Mouse (Mus musculus) adrenal gland, postnatal 36 days (tissue): ENCODE measurements around the gene Csnk2b. TPM values are rescaled to one million over a fixed set of nuclear protein-coding genes. Genes with fewer than 3 reads are reported as not detected.

ENCODE experiments used
- DNase-seq, 2 experiments: peaks; one replicate each; pipeline ENCODE4 v3.0.0; 2021; ENCODE audit warnings: mixed read lengths in 1 of 2
- total RNA-seq, 2 experiments: library from RNA; stranded (reverse); gene quantifications; 2 replicates each; pipeline ENCODE4 v1.2.3; 2021

Gene Csnk2b
- total RNA-seq, 2 experiments from 2014 or later: 207 to 209 TPM

GRCm38 (mm10) chr17:35088825-35089644 is 32.8 kb downstream of the Csnk2b start, which contains the start of gene Abhd16a:
Gene Abhd16a (plus strand): TSS chr17:35089263.
- DNase-seq: peak; percentile 95 to 96

DNA sequence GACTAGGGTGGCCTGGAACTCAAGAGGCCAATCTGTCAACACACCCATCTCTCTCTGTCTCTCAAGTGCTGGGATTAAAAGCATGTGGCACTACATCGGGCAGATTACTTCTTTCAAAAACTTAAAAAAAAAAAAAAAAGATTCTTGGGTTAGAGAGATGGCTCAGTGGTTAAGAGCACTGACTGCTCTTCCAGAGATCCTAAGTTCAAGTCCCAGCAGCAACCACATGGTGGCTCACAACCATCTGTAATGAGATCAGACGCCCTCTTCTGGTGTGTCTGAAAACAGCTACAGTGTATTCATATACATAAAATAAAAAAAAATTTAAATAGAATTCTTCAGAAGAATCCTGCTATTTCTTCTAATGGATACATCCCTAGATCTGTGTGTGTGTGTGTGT is 33.7 kb downstream of the Csnk2b start:
- DNase-seq: no peak

GRCm38 (mm10) chr17:35085208-35085865 is 36.5 kb downstream of the Csnk2b start, which contains the start of gene Ly6g6f:
Gene Ly6g6f (minus strand): TSS chr17:35085610.
- no peak for DNase-seq

GRCm38 (mm10) chr17:35083929-35084497 is 37.8 kb downstream of the Csnk2b start:
- DNase-seq: no peak

- no peak for DNase-seq
Measured at GRCm38 (mm10) chr17:35082841-35083576, 38.8 kb downstream of the Csnk2b start.

GRCm38 (mm10) chr17:35080710-35081109 is 41.1 kb downstream of the Csnk2b start:
- DNase-seq: no peak

GRCm38 (mm10) chr17:35080248-35080647 is 41.6 kb downstream of the Csnk2b start:
- DNase-seq: no peak

GRCm38 (mm10) chr17:35079778-35080177 is 42.1 kb downstream of the Csnk2b start:
- no peak for DNase-seq

DNA sequence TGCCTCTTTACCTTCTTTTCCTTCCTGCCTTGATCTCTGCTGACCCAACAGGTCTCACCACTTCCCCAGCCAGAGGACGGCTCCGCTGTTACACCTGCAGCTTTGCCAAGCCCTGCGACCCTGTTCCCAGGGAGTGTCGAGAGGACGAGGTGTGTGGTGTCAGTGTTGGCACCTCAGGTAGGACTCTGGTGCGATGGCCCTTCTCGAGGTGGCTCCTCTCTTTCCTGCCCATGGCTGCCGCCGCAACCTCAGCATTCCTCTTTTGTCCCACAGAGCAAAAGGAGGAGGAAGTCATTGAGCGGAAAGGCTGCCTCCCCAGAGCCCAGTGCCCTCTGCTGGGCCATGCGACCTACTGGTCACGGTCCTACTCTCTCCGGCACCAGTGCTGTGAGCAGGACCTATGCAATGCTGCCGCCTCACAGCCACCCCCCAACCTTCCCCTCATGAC is 44.0 kb downstream of the Csnk2b start, which contains the start of gene Ly6g6d:
Gene Ly6g6d, minus strand, starts transcription at position 280 of the 448 bp plus-strand sequence.
- DNase-seq: peak; percentile 36 to 55

DNA sequence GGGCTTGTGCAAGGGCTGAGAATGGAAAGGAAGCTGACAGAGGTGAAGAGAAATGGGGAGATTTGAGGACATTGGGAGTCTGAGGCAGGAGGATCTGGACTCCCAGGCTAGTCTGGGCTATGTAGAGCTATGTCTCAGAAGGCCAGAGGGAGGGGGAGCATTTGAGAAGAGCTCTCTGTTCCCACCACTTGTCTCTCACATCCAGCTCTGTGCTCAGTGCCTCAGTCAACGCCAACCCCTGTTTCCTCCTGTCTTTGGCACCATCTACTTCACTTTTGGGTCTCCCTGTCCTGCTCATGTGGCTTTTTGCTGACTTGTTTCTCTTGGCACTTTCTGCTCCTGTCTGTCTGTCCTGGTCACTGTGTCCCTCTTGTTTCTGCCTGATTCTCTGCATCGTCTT is 44.6 kb downstream of the Csnk2b start:
- no peak for DNase-seq

DNA sequence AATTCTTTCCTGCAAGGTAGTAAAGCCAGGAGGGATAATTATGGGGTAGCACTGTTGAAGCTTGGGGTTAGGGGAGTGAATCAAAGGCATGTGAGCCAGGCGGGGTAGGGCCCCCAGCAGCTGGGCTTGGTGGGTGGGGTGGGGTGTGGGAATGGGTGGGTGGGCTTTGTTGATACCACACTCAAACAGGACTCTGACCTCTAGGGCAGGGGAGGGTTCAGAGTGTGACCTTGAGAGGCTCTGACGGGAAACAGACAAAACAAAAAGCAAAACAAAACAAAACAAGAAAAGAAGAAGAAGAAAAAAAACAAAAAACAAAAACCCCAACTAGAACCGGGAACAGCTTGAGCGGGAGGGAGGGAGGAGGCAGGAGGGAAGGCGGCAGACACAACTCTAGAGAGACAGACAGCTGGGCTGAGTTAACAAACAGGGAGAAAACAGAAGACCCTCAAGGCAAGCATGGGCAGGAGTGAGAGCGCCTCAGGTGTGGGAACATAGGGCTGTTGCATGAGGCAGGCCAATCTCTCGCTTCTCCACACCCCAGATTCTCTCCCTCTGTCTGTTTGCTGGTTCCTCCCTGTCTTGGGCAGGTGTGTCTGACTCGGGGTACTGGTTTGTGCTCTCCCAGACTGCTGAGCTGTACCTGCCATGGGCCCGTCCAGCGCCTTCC is 45.2 kb downstream of the Csnk2b start, which contains the start of gene Ly6g6e:
Gene Ly6g6e, plus strand, starts transcription at position 396 of the 670 bp plus-strand sequence.
- DNase-seq: no peak

DNA sequence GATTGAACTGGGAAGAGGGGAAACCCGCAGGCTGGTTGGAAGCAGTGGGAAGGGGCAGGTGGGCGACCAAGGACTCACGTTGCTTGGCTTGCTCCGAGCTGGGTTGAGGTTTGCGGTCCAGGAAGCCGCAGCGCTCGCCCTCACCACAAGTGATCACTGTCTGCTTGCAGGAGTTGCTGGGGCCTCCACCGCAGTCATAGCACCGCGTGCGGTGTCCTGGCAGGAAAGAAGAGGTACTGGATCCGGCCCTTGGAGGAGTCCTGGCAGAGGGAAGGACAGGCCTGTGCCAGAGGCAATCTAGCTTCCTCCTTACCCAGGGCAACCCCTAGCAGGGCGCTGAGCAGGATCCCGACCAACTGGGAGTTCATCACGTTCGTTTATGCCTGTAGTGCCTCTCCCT is 47.8 kb downstream of the Csnk2b start:
- no peak for DNase-seq

DNA sequence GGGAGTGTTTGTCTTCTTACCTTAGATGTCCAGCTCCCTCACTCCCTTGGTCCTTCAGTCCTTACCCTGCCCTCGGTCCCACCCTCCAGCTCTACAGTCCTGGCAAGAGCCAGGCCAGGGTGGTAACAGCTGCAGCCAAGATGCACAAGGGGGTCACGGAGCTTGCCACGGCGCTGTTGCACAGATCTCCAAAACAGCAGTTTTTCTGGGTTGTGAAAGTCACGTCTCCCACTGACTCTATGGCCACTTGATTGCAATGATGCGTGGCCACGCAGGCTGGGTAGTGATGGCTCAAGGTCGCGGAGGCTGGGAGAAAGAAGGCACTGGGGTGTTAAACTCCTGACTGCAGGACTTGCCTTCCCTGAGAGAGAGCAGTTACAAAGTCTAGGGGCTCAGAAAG is 50.4 kb downstream of the Csnk2b start:
- DNase-seq: no peak

DNA sequence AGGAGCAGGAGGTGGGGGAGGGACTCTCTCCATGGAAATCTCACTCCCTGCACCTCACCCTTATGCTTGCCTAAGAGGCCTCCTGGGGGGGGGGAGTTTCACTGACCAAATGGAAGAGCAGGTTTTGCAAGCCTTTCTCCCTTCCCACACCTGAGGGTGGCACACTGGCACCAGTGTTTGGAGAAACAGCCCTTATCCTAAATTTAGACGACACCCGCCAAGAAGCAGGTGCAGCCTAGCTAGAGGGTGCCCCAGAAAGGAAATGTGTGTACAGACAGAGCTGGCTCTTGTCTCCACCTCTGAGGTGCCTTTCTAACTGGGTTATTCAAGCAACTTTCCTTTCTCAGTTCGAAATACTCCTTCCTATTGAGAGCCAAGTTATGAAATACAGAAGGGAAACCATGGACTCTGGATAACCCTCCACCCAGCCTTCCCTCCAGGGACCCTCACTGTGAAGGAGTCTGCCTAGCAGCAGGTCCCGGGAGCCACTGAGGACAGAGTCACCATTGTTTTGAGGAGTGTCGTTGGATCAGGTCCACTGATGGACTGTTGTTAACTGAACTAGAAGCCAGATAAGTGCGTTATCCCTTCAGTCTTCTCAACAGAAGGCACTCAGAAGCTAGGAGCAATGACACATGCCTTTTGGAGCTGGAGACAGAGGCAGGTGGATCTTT is 51.2 kb downstream of the Csnk2b start:
- DNase-seq: no peak

DNA sequence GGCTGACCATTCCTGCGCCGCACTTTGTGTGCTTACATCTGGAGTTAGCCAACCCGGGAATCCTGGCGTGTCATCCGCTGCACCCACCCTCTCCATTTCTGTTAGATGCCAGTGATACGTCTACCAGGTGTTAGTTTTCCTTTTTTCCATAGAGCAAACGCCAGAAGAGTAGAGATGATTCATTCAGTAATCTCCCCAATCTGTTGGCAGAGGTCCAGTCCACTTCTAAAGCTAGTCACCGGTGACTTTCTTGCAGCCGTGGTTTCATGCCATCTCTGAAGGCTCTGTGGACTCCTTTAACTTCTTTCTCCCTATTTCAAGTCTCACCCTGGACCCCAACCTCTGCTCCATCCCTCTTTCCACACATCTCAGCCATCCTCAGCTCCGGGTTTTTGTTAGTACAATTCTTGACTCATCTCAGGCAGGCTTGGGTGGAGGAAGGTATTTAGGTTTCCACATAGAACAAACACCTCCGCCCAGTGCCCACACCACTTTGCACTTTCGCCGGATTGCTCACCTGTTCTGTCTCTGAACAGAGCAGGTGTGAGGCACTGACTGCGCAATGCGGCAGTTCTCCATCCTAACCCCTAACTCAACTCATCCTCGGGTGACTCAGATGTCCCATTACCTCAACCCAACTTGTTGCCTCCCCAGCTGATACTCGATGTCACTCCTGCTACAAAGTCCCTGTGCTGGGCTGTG is 53.5 kb downstream of the Csnk2b start:
- DNase-seq: peak in 1 of 2 experiments; percentile 41

Other genes starting within 250 kb of the Csnk2b start
- gene Zbtb12, start 242.6 kb downstream of the Csnk2b start, total RNA-seq: 10 to 100 TPM; 10.4 to 17.4 TPM
- not detected for gene Gm20547, start 240.0 kb downstream of the Csnk2b start, total RNA-seq
- gene C2, start 223.8 kb downstream of the Csnk2b start, total RNA-seq: 100 to 1,000 TPM in 1 of 2 experiments, 10 to 100 TPM in 1; 85.2 to 119 TPM
- gene Ehmt2, start 223.6 kb downstream of the Csnk2b start, total RNA-seq: 100 to 1,000 TPM; 124 to 143 TPM
- 1 to 10 TPM in 1 of 2 experiments, under 1 TPM in 1; 0.83 to 1.7 TPM for gene Slc44a4, start 207.6 kb downstream of the Csnk2b start, total RNA-seq
- 10 to 100 TPM; 25.4 to 27.4 TPM for gene Neu1, start 190.8 kb downstream of the Csnk2b start, total RNA-seq
- gene Hspa1b, start 162.8 kb downstream of the Csnk2b start, total RNA-seq: 100 to 1,000 TPM in 1 of 2 experiments, 10 to 100 TPM in 1; 80.1 to 206 TPM
- not detected for gene Gm20481, start 152.1 kb downstream of the Csnk2b start, total RNA-seq
- 10 to 100 TPM; 36.0 to 86.1 TPM for gene Hspa1a, start 149.9 kb downstream of the Csnk2b start, total RNA-seq
- gene Hspa1l, start 149.3 kb downstream of the Csnk2b start, total RNA-seq: under 1 TPM; 0.20 to 0.36 TPM
- 10 to 100 TPM; 35.2 to 35.5 TPM for gene Lsm2, start 140.2 kb downstream of the Csnk2b start, total RNA-seq
- 10 to 100 TPM; 61.5 to 62.9 TPM for gene Vars, start 121.1 kb downstream of the Csnk2b start, total RNA-seq
- gene Vwa7, start 105.5 kb downstream of the Csnk2b start, total RNA-seq: under 1 TPM; 0.53 to 0.59 TPM
- 1 to 10 TPM in 1 of 2 experiments, under 1 TPM in 1; 0.82 to 1.3 TPM for gene Sapcd1, start 94.0 kb downstream of the Csnk2b start, total RNA-seq
- 1 to 10 TPM in 1 of 2 experiments, under 1 TPM in 1; 0.95 to 1.6 TPM for gene Msh5, start 75.3 kb downstream of the Csnk2b start, total RNA-seq
- 100 to 1,000 TPM in 1 of 2 experiments, 10 to 100 TPM in 1; 83.6 to 109 TPM for gene Clic1, start 72.1 kb downstream of the Csnk2b start, total RNA-seq
- gene Ddah2, start 63.0 kb downstream of the Csnk2b start, total RNA-seq: 10 to 100 TPM; 16.1 to 18.2 TPM
- gene Ly6g6c, start 56.7 kb downstream of the Csnk2b start, total RNA-seq: under 1 TPM in 1 of 2 experiments, not detected in 1; 0.56 TPM
- not detected for gene Mpig6b, start 55.9 kb downstream of the Csnk2b start, total RNA-seq
- under 1 TPM in 1 of 2 experiments, not detected in 1; 0.50 TPM for gene Ly6g6e, start 45.2 kb downstream of the Csnk2b start, total RNA-seq
- under 1 TPM in 1 of 2 experiments, not detected in 1; 0.43 TPM for gene Ly6g6d, start 44.0 kb downstream of the Csnk2b start, total RNA-seq
- not detected for gene Ly6g6f, start 36.4 kb downstream of the Csnk2b start, total RNA-seq
- 10 to 100 TPM; 73.9 to 89.4 TPM for gene Abhd16a, start 32.8 kb downstream of the Csnk2b start, total RNA-seq
- gene Ly6g5c, start 13.8 kb downstream of the Csnk2b start, total RNA-seq: not detected
- gene Ly6g5b, start 6.6 kb downstream of the Csnk2b start, total RNA-seq: under 1 TPM; 0.26 to 0.43 TPM
- gene Gpank1, start 598 bp downstream of the Csnk2b start, total RNA-seq: 10 to 100 TPM; 11.1 to 12.1 TPM
- gene D17H6S53E, start 4.3 kb upstream of the Csnk2b start, total RNA-seq: 10 to 100 TPM; 25.0 to 29.5 TPM
- not detected for gene Apom, start 10.0 kb upstream of the Csnk2b start, total RNA-seq
- 100 to 1,000 TPM; 372 to 389 TPM for gene Bag6, start 13.1 kb upstream of the Csnk2b start, total RNA-seq
- 100 to 1,000 TPM; 212 to 261 TPM for gene Prrc2a, start 42.8 kb upstream of the Csnk2b start, total RNA-seq
- 1 to 10 TPM; 3.8 to 4.4 TPM for gene Aif1, start 54.0 kb upstream of the Csnk2b start, total RNA-seq
- gene Lst1, start 66.4 kb upstream of the Csnk2b start, total RNA-seq: 1 to 10 TPM; 4.4 to 4.8 TPM
- gene Ltb, start 72.4 kb upstream of the Csnk2b start, total RNA-seq: 1 to 10 TPM in 1 of 2 experiments, under 1 TPM in 1; 0.89 to 6.6 TPM
- gene Tnf, start 80.0 kb upstream of the Csnk2b start, total RNA-seq: under 1 TPM; 0.23 to 0.36 TPM
- under 1 TPM; 0.36 to 0.40 TPM for gene Lta, start 83.3 kb upstream of the Csnk2b start, total RNA-seq
- not detected for gene Gm16181, start 98.8 kb upstream of the Csnk2b start, total RNA-seq
- gene Atp6v1g2, start 111.6 kb upstream of the Csnk2b start, total RNA-seq: 1 to 10 TPM; 4.8 to 6.7 TPM
- gene Nfkbil1, start 113.7 kb upstream of the Csnk2b start, total RNA-seq: 10 to 100 TPM; 15.5 to 20.1 TPM
- 100 to 1,000 TPM; 199 to 225 TPM for gene Ddx39b, start 119.7 kb upstream of the Csnk2b start, total RNA-seq
- gene H2-D1, start 140.7 kb upstream of the Csnk2b start, total RNA-seq: 100 to 1,000 TPM; 170 to 266 TPM
- gene H2-Q1, start 198.4 kb upstream of the Csnk2b start, total RNA-seq: 1 to 10 TPM; 3.3 to 4.5 TPM
- gene H2-Q2, start 220.2 kb upstream of the Csnk2b start, total RNA-seq: 1 to 10 TPM; 1.4 to 1.9 TPM